Mouse (Mus musculus) liver, postnatal 0 days (tissue): ENCODE results near the gene Cdyl2. TPM values are rescaled to one million over a fixed set of nuclear protein-coding genes. Genes with fewer than 3 reads are reported as not detected.

Experiments
- ATAC-seq: fragments of 200-750 bp; cut with Nextera tagmentation; 2 replicates; pipeline ENCODE4 v1.8.0; 2017; ENCODE audit warnings: mild to moderate bottlenecking, moderate library complexity
- DNase-seq: peaks from one replicate; pipeline ENCODE4 v3.0.0-alpha.2; 2016
- H3K27ac ChIP-seq: fragments of 300-500 bp; sonication (generic); 2 replicates; pipeline ENCODE4 v1.5.1; 2014; ENCODE audit warnings: antibody characterized with exemption, moderate library complexity, mild to moderate bottlenecking, low read depth
- H3K27me3 ChIP-seq: fragments of 300-500 bp; sonication (generic); 2 replicates; pipeline ENCODE4 v1.6.1; 2014; ENCODE audit warnings: low read length, control low read depth, mixed read lengths; ENCODE audit not compliant: insufficient read depth
- H3K36me3 ChIP-seq: fragments of 300-500 bp; sonication (generic); replicated peaks from 2 replicates; pipeline ENCODE4 v1.6.1; 2014; ENCODE audit warnings: mild to moderate bottlenecking, control low read depth, low read length, moderate library complexity, mixed read lengths; ENCODE audit not compliant: insufficient read depth
- H3K4me1 ChIP-seq: fragments of 300-500 bp; sonication (generic); 2 replicates; pipeline ENCODE4 v1.6.1; 2014; ENCODE audit warnings: antibody characterized with exemption, mild to moderate bottlenecking, control low read depth; ENCODE audit not compliant: insufficient read depth
- H3K4me2 ChIP-seq: fragments of 300-500 bp; sonication (generic); 2 replicates; pipeline ENCODE4 v1.6.1; 2014; ENCODE audit warnings: low read depth, mild to moderate bottlenecking, low read length, moderate library complexity, mixed read lengths
- H3K4me3 ChIP-seq: fragments of 300-500 bp; sonication (generic); 2 replicates; pipeline ENCODE4 v1.5.1; 2014; ENCODE audit warnings: low read depth, low read length
- H3K9ac ChIP-seq: fragments of 300-500 bp; sonication (generic); replicated peaks from 2 replicates; pipeline ENCODE4 v1.6.1; 2014; ENCODE audit warnings: mild to moderate bottlenecking, moderate library complexity
- H3K9me3 ChIP-seq: fragments of 300-500 bp; sonication (generic); 2 replicates; pipeline ENCODE4 v1.6.1; 2016; ENCODE audit warnings: mild to moderate bottlenecking, control low read depth, low read length, mixed read lengths
- CTCF ChIP-seq: sonication (generic); IDR thresholded peaks from 2 replicates; pipeline ENCODE4 v1.5.1; 2016; ENCODE audit warnings: antibody characterized with exemption, low read depth
- EP300 ChIP-seq: IDR thresholded peaks from 2 replicates; pipeline ENCODE4 v1.6.1; 2016; ENCODE audit warnings: antibody characterized with exemption, low read depth, mild to moderate bottlenecking
- WGBS: fragments of 180-500 bp; shearing (Covaris S2); extraction: QIAGEN DNeasy Blood & Tissue Kit; methylation state at CpG from one replicate; pipeline ENCODE4 v1.1.7; 2014; ENCODE audit not compliant: insufficient replicate concordance; 5-methylcytosine and 5-hydroxymethylcytosine counted together
- polyA plus RNA-seq: library from polyadenylated mRNA; unstranded; fragments of >200 nt; fragmentation: Nextera tagmentation; extraction: Ambion mirVana; gene quantifications from 2 replicates; pipeline ENCODE4 v1.2.1, GENCODE M21; 2015

Gene Cdyl2
- polyA plus RNA-seq, 1 experiment from 2014 or later = 2.3 TPM

- Histone ChIP-seq H3K4me3 (no peak overlapping the region), H3K4me1 (no peaks in the 10 kb centered on the region), H3K9me3 (no peaks in the 10 kb centered on the region), H3K36me3 (no peaks in the 10 kb centered on the region), H3K4me2 (no peak overlapping the region), H3K27ac (no peak overlapping the region), H3K27me3 (no peaks in the 10 kb centered on the region), H3K9ac (no peak overlapping the region)
- no peak for ATAC-seq
- 69% methylated on average over 10 of the region's 10 CpGs for WGBS
- DNase-seq = no peak
- TF ChIP-seq EP300 (no peak), CTCF (no peak)
Observed at GRCm38 (mm10) chr8:116673966-116674805, 58.6 kb downstream of the Cdyl2 start.

DNA sequence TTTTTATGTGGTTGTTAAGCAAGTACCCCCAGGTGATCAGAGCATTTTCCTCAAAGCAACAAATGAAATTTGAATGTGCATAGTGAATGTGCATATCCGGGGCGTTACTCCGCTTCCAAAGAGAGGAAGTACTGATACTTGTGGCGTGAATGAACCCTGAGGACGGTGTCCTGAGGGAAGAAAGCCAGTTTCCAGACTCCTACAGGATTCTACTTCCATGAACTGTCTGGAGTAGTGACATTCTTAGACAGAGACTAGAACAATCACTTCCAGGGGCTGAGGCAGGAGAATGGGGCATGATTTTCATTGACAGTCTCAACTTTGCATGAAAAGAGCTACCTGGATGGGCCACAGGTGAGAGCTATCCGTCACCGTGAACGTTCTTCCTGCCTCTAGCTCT lies 59.3 kb downstream of the Cdyl2 start:
- no peaks in the 10 kb centered on the region for H3K36me3 ChIP-seq
- no peak overlapping the region for H3K9ac ChIP-seq
- 85% methylated on average over 8 of the region's 8 CpGs for WGBS
- no peak overlapping the region for H3K4me3 ChIP-seq
- ATAC-seq = no peak
- H3K27me3 ChIP-seq = no peaks in the 10 kb centered on the region
- H3K27ac ChIP-seq = no peak overlapping the region
- TF ChIP-seq CTCF = no peak
- no peak for TF ChIP-seq EP300
- peaks cover 4% of the 10 kb centered on the region; the same call in 1 of the 2 replicates for H3K9me3 ChIP-seq
- no peak for DNase-seq
- no peak overlapping the region for H3K4me2 ChIP-seq
- no peaks in the 10 kb centered on the region for H3K4me1 ChIP-seq

DNA sequence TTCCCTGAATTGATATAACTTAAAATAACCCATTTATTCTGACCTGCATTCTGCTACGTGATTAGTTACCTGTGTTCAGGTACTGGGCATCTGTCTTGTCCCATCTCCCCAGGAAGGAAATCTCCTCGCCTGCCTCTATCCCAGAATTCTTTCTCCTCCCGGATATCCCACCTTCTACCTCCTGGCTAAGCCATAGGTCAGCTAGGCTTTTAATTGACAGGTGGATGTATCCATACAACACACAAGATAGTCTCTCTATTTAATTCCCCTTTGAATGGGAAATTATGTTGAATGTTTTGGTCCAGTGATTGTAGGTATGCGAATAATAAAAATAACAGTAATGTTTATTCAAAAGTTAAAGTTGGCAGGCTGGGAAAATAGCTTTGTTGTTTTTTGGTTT lies 59.7 kb downstream of the Cdyl2 start:
- no peak for ATAC-seq
- Histone ChIP-seq H3K9ac (no peak overlapping the region), H3K36me3 (no peaks in the 10 kb centered on the region), H3K27me3 (no peaks in the 10 kb centered on the region), H3K27ac (no peak overlapping the region), H3K9me3 (peaks cover 4% of the 10 kb centered on the region; the same call in 1 of the 2 replicates), H3K4me1 (no peaks in the 10 kb centered on the region), H3K4me3 (no peak overlapping the region), H3K4me2 (no peak overlapping the region)
- DNase-seq = no peak
- TF ChIP-seq CTCF = no peak
- no peak for TF ChIP-seq EP300
- 83% methylated on average over 4 of the region's 4 CpGs for WGBS

- Histone ChIP-seq H3K27me3 (no peaks in the 10 kb centered on the region), H3K27ac (no peak overlapping the region), H3K4me1 (no peaks in the 10 kb centered on the region), H3K9ac (no peak overlapping the region), H3K4me3 (no peak overlapping the region), H3K9me3 (peaks cover 4% of the 10 kb centered on the region; the same call in 1 of the 2 replicates), H3K36me3 (no peaks in the 10 kb centered on the region), H3K4me2 (no peak overlapping the region)
- TF ChIP-seq EP300 (no peak), CTCF (peak; percentile 32)
- ATAC-seq (no peak), DNase-seq (no peak)
- WGBS = 65% methylated on average over 5 of the region's 5 CpGs
Observed at GRCm38 (mm10) chr8:116671543-116671942, 61.2 kb downstream of the Cdyl2 start.

- no peak overlapping the region for H3K4me3 ChIP-seq
- H3K9me3 ChIP-seq = peaks cover 4% of the 10 kb centered on the region; the same call in 1 of the 2 replicates
- ATAC-seq (no peak), DNase-seq (no peak)
- no peak for TF ChIP-seq EP300
- TF ChIP-seq CTCF = no peak
- 85% methylated on average over 7 of the region's 7 CpGs for WGBS
- H3K36me3 ChIP-seq = no peaks in the 10 kb centered on the region
- H3K9ac ChIP-seq = no peak overlapping the region
- H3K4me2 ChIP-seq = no peak overlapping the region
- no peak overlapping the region for H3K27ac ChIP-seq
- no peaks in the 10 kb centered on the region for H3K27me3 ChIP-seq
- H3K4me1 ChIP-seq = no peaks in the 10 kb centered on the region
Observed at GRCm38 (mm10) chr8:116670604-116671003, 62.2 kb downstream of the Cdyl2 start.

DNA sequence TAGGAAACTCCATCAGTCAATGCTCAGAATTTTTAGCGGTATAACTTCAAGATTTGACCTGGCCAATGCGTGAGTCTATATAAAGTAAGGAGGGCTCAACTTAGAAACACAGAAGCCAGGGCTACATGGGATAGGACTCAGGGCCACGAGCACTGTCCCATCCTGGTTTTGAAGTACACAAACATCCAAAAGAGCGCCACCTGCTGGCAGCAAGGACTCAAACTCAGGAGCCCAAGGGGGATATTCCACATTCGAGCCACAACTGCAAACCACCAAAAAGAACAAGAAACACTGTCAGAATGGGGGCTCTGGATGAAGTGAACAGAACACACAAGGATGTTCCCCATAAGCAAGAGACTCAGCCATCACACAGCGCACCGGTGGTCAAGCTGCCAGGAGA lies 63.8 kb downstream of the Cdyl2 start:
- DNase-seq (no peak), ATAC-seq (no peak)
- Histone ChIP-seq H3K27me3 (no peaks in the 10 kb centered on the region), H3K9me3 (peaks cover 4% of the 10 kb centered on the region; the same call in 1 of the 2 replicates), H3K36me3 (no peaks in the 10 kb centered on the region), H3K9ac (no peak overlapping the region), H3K4me2 (no peak overlapping the region), H3K27ac (no peak overlapping the region), H3K4me3 (no peak overlapping the region), H3K4me1 (no peaks in the 10 kb centered on the region)
- WGBS = 91% methylated on average over 7 of the region's 7 CpGs
- TF ChIP-seq CTCF = peak; percentile 21; the same call in 1 of the 2 replicates
- TF ChIP-seq EP300 = no peak
